Mouse (Mus musculus) cortical plate, adult 2 months (tissue): ENCODE data around the gene Olig1. TPM values are rescaled to one million over a fixed set of nuclear protein-coding genes. Genes with fewer than 3 reads are reported as not detected.

Source experiments
- H3K27ac ChIP-seq: fragments of 200-500 bp; 2 replicates; pipeline ENCODE4 v1.5.1; 2012; ENCODE audit warnings: low read length, control low read depth, inconsistent platforms; ENCODE audit not compliant: insufficient read depth
- H3K4me1 ChIP-seq: fragments of 200-500 bp; 2 replicates; pipeline ENCODE4 v1.6.1; 2011; ENCODE audit warnings: low read length; ENCODE audit not compliant: control insufficient read depth, insufficient read depth
- H3K4me3 ChIP-seq: fragments of 200-500 bp; 2 replicates; pipeline ENCODE4 v1.5.1; 2011; ENCODE audit warnings: mild to moderate bottlenecking, low read length, control low read depth; ENCODE audit not compliant: insufficient read depth
- CTCF ChIP-seq: fragments of 200-500 bp; IDR thresholded peaks from 2 replicates; pipeline ENCODE4 v1.5.1; 2011; ENCODE audit warnings: mild to moderate bottlenecking, control low read depth, low read length; ENCODE audit not compliant: insufficient read depth; ENCODE audit errors: extremely low read depth
- POLR2A ChIP-seq: fragments of 200-500 bp; IDR thresholded peaks from 2 replicates; pipeline ENCODE4 v1.6.1; 2011; ENCODE audit warnings: mild to moderate bottlenecking, low read length, control low read depth; ENCODE audit not compliant: insufficient read depth; ENCODE audit errors: extremely low read depth
- polyA plus RNA-seq: library from polyadenylated mRNA; depleted of rRNA; stranded (reverse); fragments of >200 nt; gene quantifications from 2 replicates; pipeline ENCODE4 v1.2.3, GENCODE M21; 2012

Gene Olig1
- polyA plus RNA-seq, 1 experiment, result 230 TPM

DNA sequence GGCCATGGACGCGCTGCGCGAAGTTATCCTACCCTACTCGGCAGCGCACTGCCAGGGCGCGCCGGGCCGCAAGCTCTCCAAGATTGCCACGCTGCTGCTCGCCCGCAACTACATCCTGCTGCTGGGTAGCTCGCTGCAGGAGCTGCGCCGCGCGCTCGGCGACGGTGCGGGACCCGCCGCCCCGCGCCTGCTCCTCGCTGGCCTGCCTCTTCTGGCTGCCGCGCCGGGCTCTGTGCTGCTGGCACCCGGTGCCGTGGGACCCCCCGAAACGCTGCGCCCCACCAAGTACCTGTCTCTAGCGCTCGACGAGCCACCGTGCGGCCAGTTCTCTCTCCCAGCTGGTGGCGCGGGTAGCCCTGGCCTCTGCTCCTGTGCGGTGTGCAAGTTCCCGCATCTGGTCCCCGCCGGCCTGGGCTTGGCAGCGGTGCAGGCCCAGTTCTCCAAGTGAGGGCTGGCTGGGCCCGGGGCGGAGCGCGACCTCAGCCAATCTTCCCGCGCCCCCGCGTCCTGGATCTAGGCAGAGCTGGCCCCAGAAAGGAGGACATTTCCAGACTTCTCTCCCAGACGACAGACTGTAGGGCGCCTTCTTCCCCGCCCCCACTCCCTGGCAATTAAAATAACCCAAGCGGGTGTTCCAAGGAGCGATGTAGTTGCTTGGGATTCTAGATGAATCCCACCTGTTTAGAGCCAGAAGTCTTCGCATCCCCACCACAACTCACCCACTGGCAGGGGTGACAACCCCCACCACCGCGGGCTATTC, 820 bp downstream of the Olig1 start:
- H3K27ac ChIP-seq, result peak overlapping the region; percentile 70
- peak overlapping the region; percentile 48 for H3K4me3 ChIP-seq
- no peaks in the 10 kb centered on the region for H3K4me1 ChIP-seq
- TF ChIP-seq CTCF, result no peak
- no peak for TF ChIP-seq POLR2A

DNA sequence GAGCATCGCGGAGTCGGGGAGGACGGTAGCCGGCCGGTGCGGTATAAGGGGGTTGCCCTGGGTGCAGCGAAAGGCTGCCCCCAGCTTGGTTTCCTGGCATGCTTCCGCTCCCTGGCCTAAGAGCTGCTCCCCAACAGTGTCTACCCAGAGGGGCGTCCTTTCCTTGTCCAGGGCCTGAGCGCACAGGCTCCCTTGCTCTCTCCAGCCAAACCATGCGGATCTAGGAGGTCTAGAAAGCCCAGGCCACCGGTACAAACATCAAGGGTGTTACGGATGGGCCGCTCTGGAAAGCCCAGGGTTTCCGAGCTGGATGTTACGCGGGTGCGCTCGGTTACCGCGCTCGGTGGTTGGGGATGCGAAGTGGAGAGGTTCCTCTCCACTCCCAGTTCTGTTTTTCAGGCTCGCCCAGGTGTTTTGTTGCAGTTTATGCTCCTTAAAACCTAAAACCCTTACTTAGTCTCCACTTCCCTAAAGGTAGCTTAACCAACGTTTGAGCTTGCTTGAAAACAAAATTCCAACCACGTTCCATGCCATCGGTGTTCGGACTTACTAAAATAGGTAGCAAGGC, 1.5 kb downstream of the Olig1 start:
- Histone ChIP-seq H3K4me3 (peak overlapping the region; percentile 48), H3K27ac (peak overlapping the region; percentile 70), H3K4me1 (no peaks in the 10 kb centered on the region)
- TF ChIP-seq CTCF, result no peak
- no peak for TF ChIP-seq POLR2A

DNA sequence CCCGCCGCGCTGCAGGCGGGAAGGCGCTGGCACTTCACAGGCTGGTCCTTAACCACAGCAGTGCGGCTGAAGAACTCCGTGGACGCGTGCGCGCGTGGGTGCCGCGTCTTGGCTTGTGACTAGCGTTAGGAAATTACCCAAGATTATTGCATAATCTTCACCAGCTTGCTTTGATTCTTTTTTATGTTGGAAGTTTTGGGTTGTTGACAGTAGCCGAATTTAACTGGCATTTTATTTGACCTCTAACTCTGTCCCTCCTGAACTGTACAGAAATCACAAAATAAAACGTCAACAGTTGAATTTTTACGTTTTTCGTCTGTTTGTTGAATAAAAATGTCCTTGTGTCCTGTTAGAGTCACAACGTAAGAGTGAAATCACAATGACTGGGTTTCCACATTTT, 2.1 kb downstream of the Olig1 start:
- no peak for TF ChIP-seq CTCF
- no peak for TF ChIP-seq POLR2A
- peak overlapping the region; percentile 70 for H3K27ac ChIP-seq
- H3K4me3 ChIP-seq, result peak overlapping the region; percentile 48
- no peaks in the 10 kb centered on the region for H3K4me1 ChIP-seq

DNA sequence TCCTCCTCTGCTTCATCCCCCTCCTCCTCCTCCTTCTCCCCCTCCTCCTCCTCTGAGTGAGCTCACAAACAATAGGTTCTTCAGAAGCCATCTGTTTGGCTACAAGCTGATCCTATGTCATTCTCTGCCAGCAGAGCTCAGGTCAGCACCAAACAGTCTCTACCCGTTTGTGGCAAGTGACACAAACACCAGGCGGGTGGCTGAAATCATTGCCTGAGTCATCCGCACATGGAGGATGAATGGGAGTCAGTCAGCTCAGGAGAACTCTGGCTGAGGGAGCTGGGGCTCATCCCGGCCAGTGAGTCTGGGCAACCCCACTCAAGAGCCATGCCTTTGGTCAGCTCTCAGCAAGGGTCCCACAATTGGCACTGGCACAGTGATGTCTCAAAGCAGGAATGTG, 10.9 kb downstream of the Olig1 start:
- no peak overlapping the region for H3K27ac ChIP-seq
- no peaks in the 10 kb centered on the region for H3K4me1 ChIP-seq
- TF ChIP-seq POLR2A, result no peak
- no peak for TF ChIP-seq CTCF
- H3K4me3 ChIP-seq, result no peak overlapping the region

DNA sequence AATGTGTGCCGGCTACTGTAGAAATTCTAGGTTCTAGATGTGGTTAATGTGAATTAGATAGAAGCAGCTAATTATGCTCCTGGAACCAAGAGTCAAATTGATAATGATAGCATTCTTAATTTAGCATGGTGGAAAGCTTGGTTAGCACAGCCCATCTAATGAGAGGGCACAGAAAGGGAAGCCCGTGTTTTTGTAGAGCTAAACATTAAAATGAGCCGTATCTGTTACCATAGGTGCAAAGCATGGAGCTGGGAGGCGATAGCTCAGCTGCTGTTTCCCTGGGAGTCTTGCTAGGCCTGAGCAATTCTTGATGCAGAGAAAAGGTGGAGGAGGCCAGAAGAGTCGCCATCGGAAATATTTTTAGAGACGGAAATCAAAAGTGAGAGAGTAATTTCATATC, 22.5 kb downstream of the Olig1 start:
- no peaks in the 10 kb centered on the region for H3K4me1 ChIP-seq
- no peak overlapping the region for H3K27ac ChIP-seq
- H3K4me3 ChIP-seq, result no peak overlapping the region
- TF ChIP-seq POLR2A (no peak), CTCF (no peak)

DNA sequence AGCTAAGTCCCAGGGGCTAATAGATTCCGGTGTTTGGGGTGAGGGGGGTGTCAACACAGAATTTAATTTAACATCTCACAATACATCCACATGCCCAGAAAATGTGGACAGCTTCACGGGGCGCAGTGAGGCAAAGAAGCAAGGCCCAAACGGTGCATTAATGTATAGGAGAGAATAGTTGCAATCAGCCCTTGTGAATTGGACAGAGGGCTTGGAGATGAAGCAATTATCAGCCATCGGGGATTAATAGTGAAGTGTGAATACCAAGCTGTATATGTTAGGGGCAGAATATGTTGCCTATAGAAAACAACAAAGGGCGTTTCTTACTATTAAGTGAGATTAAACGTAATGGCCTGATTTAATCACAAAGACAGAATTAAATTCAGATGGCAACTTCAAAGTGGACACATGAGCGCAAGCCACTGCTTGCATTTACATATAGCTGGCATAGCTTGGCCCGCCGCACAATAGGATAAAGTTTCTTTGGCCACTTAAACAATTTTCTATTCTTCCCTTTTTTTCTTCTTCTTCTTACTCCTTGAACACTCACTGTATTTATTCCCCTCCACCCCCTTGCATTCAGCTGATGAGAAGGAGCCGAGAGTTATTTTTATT, 23.3 kb downstream of the Olig1 start:
- Histone ChIP-seq H3K4me1 (no peaks in the 10 kb centered on the region), H3K4me3 (no peak overlapping the region), H3K27ac (no peak overlapping the region)
- TF ChIP-seq CTCF, result no peak
- TF ChIP-seq POLR2A, result no peak

DNA sequence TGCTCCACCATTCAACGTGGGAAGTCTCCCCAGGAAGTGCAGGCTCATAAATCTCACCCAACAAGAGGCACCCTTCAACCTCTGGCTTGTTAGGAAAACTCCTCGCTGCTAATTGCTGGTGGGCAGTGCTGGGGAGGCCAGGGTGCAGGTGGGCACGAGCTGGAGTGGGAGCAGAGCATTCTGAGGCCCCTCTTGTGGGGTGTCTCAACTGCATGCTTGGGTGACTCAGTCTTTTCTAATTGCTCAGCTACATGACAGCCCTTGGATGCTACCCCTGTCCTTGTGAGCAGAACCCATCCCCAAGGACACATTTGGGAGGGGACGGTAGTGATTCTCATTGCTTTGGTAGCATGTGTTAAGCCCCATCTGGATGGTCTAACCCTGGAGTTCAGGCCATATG, 28.2 kb downstream of the Olig1 start:
- TF ChIP-seq CTCF, result no peak
- no peak for TF ChIP-seq POLR2A
- Histone ChIP-seq H3K27ac (no peak overlapping the region), H3K4me1 (no peaks in the 10 kb centered on the region), H3K4me3 (no peak overlapping the region)

DNA sequence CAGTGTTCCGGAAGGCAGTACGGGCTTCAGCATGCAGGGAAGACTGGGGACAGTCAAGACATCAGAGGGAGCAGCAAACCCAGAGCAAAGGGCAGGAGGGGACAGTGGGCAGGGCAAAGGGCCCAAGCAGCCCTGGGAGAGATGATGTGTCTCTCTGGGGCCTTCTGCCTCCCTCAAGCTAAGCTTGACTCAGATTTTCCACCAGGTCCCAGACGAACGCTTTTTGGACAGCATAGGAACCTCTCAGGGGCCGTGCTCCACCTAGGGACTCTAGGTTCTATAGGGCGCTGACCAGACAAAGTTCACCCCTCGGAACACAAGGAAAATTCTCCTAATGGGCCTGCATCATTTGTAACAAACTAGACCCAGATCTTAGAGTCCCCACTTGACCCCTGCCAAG, 29.8 kb downstream of the Olig1 start:
- TF ChIP-seq POLR2A, result no peak
- Histone ChIP-seq H3K4me3 (no peak overlapping the region), H3K4me1 (no peaks in the 10 kb centered on the region), H3K27ac (no peak overlapping the region)

DNA sequence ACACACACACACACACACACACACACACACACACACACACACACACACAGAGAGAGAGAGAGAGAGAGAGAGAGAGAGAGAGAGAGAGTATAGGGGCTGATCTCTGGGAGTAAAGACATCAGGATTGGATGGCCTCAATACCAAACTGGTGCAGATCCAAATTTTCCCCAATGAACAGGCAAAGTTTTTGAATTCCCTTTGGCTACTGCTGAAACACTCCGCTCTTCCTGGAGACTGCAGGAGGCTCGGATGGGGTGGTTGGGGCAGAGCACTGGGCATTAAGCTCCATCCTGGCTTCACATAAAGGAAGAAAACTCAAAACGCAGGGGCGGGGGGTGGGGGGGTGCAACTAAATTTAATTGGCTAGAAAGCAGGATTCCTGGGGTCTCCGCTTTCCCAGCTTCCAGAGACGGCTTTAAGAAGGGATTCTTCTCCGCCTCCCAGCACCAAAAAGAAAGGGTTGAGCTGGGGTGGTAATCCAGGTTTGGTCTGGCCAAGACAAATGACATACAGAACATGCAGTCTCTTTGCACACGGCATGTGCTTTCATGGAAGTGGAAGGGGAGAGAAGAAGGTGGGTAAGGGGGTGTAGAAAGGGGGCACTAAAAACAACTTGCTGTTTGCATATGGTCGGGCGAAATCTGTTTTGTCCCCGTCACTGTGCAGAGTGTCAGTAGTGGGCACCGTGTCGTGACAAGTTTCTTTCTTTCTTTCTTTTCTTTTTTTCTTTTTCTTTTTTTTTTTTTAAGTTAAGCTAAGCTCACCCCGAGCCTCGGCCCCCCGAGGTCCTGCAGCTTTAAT, 31.3 kb downstream of the Olig1 start:
- Histone ChIP-seq H3K4me1 (no peaks in the 10 kb centered on the region), H3K4me3 (no peak overlapping the region), H3K27ac (no peak overlapping the region)
- no peak for TF ChIP-seq CTCF
- TF ChIP-seq POLR2A, result no peak
